Mouse (Mus musculus) CD8-positive naive resting alpha-beta T cell, adult 2 months (primary cell): ENCODE measurements around the gene Esr1.

Source experiments
- DNase-seq, 2 experiments: peaks; one replicate each; pipeline ENCODE4 v3.0.0; 2022; ENCODE audit warnings: low read depth in 2 of 2, low spot score in 2 of 2

The Esr1 gene

DNA sequence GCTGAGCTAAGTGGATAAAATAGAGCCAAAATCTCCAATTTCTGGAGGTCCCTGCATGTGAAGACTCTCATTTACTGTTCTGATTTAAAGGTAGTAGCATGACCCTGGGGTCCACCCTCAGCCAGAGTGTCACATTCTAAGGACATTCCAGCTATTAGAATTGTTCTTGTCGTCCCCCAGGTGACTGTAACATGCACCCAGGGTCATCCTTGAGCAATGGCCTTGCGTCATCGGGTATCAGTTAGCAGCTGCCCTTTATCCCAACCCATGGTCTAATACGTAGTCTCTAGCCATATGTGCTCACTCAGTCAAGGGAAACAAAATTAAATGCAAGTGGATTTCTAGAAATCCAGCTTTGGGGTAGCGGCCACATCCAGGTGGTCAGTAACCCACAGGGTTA, 213.0 kb downstream of the Esr1 start:
- DNase-seq, result no peak

DNA sequence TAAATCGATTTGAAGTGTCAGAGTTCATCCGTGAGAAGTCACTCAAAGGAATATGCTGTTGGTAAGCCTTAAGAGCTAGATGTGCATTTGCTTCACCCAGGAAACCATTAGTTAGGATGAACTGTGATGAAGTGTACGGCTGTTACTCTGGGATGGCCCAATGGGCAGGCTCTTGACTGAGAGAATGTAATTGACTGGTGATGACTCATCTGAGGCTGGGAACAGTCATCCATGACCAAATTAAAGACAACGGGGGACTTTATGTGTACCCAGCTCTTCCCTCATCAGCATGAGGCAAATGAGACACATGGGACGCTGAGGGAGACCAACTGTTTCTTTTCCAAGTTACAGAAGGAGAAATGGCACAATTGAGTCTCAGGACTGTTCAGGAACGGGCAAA, 219.2 kb downstream of the Esr1 start:
- no peak for DNase-seq

DNA sequence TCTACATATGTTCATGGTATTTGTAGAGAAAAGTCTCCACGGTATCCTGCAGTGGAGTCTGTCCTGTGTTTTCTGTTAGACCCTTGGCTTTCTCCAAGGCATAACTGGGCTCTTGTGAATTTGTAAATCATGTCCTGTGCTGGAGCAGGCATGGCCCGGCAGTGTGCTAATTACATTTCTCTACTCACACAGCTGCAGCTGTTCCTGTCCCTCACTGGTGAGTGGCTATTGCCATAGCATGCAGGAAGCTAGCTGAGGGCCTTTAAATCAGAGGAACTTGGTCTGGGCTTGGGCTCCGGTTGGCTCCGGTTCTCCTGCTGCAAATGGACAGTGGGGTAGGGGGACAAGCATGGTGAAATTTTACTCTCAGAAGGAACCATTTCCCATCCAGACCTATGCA, 226.7 kb downstream of the Esr1 start:
- no peak for DNase-seq

DNA sequence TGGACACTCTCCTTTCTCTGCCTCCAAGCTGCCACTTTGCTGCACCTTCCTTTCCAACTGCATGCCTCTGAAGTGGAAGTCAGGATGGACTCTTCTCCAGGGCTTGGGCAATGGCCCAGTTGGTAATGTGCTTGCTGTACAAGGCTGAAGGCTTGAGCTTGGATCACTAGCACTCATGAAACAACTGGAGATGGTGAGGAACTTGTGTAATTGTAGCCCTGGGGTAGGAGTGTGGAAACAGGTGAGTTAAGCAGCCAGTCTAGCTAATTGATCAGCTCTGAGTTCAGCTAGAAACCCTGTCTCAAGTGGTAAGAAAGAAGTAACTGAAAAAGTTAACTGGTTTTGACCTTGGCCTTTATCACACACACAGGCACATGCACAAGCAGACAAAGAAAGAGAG, 229.6 kb downstream of the Esr1 start:
- DNase-seq, result no peak

DNA sequence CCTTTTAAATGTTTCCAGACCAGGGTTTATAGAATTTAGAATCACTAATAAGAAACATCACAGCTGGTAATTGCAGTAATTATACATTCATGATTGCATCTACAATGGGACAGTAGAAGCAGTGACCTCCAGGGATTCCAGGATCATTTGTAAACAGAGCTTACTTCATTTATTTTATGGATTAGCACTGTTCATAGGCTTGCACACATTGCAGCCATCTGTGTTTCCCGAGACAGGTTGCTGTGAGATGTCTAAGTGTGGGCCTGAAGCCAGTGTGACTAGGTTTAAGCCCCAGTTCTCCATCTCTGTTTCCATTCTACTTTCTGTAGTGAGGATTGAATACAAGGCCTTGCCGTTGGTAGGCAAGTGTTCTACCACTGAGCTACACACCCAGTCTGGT, 236.1 kb downstream of the Esr1 start:
- no peak for DNase-seq

DNA sequence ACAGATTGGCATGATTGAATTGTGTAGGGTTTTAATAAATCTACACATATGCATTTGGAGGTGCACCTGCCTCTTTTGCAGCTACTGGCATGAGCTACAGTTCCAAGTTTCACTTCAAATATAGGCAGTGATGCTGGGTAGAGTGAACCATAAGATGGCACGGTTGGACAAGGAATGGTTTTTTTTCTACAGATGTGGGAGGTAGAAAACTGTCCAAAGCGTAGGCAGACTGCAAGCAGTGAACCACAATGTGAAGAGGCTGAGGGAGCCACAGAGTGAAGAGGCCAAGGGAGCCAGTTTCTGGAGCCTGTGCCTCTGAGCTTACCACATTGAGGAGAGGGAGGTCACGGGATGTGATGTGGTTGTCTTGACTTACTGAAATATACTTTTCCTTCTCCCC, 238.5 kb downstream of the Esr1 start:
- DNase-seq, result no peak

DNA sequence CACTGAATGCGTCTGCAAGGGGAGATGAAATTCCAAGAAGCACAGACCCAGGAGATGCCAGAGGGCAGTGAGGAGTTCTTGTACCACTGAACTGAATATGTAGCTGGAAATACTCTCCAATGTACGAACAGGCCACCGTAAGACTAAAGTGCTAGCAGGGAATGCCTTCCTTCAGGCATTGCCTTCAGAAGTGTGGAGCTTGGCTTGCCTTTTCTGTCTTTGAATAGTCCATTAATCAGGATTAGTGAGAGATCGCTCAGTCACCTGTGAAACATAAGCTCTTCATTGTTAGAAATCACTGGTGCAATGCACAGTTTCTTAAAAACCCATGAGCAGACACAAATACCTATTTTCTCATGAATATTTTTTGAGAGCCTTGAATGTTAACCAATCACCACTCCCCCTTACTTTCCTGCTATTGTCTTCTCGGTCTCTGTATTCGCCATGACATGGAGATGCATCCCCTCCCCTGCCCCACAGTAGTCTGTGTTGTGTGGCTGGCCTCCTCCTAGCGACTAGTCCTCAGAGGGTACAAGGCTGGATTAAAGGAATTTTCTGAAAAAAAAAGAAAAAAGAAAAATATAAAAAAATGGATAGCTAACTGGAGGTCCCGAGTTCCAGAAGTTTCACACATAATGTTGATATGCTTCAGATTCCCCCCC, 263.8 kb downstream of the Esr1 start:
- no peak for DNase-seq

DNA sequence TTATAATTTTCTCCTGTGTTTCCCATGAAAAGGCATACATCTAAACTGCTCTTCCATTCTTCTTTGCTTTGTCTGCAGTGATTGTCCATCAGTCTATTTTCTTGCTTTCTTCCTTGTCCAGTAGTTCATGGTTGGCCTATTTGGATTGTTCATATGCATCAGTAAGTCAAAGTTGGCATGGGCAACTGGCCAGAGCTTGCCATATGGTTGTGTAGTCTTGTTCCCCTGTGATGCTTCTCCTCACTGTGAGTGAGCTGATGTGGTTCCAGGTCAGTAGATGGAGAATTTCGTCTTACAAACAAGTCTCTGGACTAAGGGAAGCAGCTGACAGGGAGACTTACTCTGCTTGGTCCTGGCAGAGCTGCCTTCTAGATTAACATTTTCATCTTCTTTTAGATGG, 270.0 kb downstream of the Esr1 start:
- DNase-seq, result no peak

DNA sequence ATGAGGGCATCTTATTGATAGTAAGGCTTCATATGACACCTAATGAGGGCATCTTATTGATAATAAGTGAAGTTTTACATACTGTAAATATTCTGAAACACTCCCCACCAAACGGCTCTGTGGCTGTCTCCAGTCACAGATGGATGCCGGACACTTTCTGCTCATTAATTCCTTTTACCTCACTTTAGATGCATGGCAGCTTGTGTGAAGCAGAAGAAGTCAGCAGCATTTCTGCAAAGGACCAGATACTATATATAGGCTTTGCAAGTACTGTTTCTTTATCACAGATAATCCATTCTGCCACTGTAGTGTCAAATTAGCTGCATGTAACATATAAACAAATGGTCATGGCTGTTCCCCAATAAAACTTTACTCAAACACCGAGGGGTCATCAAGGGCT, 274.1 kb downstream of the Esr1 start:
- no peak for DNase-seq

DNA sequence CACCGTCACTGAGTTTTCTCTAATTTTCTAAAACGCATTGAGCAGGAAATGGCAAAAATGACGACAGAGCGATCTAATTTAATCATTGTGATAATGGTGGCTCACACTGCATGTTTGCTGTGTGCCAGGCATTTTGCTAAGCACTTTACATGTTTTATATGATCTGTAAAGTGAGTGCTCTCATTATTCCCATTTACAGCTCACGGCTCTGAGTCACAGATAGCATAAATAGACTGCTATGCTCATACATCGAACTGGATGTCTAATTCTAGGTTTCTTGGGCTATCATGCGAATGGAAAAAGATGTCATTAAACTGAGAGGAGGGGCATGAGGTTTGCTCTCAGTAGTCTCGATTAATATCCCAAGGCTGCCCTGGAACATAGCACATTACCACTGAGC, 274.6 kb downstream of the Esr1 start:
- no peak for DNase-seq

DNA sequence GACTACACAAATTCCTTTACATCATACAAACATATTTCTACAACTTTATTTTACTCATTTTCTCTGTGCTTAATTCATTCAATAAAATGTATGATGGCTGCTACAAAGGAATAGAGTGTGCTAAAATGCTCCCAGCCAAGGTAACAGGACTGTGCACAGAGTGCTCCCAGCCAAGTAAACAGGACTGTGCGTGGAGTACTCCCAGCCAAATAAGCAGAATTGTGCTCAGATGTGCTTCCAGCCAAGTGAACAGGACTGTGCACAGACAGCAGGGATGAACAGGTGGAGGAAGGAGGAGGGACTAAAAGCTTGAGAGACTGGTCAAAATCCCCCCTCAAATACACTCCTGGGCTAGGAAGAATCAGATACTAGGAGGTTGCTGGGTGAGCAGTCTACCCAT, 282.1 kb downstream of the Esr1 start:
- no peak for DNase-seq

DNA sequence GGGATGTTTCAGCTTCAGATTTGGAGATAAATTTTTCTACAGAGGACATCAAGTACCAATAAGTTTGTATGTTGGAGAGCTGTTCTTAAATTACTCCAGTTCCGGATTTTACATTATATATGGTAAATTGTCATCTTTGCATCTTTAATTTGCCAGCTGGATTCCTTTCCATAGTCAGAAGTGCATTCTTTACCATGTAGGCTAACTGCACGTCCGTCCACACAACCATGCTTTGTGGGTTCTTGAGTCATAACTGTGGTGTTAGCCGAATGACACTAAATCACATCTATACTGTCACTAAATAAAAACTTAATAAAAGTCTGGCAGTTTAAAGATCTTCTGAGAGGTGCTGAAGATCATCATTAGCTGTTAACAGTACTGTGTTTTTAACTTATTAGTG, 286.4 kb downstream of the Esr1 start:
- no peak for DNase-seq

DNA sequence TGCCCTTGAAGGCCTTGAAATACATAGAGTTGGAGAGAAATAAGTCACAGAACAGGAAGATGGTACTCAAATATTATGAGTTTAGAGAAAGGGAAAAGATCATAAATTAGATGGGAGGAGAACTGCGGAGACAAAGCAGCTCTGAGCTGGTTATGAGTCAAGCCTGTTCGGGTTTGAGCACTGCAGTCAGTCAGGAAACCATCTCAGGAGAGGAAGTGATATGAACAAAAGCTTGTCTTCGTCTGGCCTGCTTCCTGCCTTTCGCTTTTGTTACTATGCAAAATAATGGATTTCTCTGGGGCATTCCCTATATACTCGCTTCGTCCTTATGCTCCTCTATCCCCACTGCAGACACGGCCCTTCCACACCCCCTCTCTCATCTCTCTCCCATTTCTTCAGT, 288.9 kb downstream of the Esr1 start:
- DNase-seq, result no peak

DNA sequence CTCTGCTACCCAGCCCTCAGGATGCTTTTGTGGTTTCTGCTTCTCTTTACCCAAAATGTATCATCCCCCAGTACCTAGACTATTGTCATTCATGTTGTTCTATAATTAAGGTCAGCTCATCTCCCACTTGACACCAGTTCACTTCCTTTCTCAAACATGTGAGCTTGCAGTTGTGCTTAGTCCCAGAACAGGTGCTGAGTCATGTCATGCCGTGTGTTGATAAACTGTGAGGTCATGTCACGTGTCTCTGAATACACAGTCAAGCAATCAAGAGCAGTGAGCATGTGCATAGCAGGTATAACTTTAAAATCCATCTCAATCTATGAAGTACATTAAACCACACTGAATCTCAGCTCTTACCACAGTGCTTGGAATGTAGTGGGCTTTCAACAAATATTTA, 297.9 kb downstream of the Esr1 start:
- no peak for DNase-seq

DNA sequence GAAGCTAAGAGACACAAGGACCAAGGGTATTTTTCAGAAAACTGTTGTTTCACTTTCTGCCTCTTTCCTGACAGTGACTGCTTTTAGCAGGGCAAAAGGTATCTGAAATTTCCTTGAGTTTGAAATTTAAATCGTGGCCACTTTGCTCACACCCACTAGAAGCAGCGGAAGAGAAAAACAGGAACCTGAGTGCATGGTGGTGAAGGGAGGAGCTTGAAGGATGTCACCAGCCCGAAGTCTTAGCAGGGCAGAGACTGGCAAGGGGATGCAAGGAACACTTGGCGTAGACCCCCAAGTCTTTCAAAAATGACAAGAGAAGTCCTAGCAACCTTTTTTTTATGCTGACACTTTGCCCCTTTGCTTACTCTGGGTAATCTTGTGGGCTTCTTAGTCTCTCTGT, 299.1 kb downstream of the Esr1 start:
- no peak for DNase-seq

DNA sequence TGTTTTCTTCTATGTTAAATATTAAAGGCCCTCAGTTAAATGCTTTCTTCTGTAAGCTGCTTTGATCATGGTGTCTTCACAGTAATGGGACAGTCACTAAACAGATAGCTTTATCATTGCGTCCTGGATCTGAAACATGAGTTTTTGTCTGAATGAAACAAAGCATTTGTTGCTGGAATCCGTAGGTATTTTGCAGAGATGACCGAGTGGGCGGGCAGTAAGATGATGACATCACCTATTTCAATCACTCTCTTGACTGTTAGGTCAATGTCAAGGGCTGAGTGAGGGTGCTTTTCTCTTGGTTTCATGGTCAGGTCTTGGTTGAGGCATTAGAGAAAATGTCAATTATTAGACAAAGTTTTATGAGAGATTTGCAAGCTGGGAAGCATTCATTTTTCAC, 307.7 kb downstream of the Esr1 start:
- no peak for DNase-seq

DNA sequence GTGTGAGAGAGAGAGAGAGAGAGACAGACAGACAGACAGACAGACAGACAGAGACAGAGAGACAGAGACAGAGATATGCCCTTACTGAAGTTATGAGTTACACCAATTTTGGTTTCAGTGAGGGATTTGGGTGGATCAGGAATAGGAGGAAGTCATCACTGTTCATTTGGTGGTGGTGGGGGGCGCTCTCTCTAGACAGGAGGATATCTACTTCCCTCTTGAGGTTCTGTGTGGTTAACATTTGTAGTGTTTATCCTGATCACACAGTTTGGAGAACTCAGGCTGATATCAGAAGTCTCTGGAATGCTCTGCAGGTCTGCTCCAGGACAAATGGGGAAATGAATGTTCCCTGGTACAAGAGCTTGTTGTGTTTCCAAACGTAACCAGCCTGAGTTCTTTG, 312.2 kb downstream of the Esr1 start:
- DNase-seq, result no peak

DNA sequence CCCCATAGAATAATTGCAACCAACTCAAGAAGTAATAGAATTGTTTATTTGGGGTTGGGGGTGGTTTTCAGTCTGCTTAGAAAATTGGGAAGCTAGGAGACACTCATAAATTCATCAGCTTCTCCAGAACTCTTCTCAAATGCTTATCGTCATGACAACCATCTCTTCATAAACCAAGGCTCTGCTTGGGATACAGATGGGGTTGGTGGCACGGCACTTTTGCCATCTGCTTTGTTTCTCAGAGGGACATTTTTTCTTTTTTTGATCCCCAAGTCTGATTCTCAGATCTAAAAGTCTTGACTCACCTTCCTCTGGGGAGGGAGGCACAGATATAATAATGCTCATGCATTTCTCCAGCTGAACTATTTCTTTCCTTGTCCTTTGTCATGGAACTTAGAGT, 313.0 kb downstream of the Esr1 start:
- no peak for DNase-seq

DNA sequence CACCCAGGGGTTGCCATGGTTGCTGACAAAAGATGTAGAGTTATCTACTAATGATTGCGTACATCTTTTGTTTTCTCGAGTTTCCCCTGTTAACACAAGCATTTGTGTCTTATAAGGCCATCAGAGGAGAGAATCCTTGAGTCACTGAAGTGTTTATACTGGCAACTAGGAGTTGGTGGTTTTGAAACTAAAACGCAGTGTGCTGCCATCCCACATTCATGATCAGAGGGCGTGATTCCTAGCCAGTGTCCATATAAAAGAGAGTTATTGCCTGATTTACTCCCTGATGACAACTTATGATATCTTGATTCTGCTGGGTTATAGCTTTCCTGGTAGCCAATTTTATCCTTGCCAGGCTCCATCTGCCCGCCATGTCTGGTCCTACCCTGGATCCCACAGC, 331.8 kb downstream of the Esr1 start:
- no peak for DNase-seq

DNA sequence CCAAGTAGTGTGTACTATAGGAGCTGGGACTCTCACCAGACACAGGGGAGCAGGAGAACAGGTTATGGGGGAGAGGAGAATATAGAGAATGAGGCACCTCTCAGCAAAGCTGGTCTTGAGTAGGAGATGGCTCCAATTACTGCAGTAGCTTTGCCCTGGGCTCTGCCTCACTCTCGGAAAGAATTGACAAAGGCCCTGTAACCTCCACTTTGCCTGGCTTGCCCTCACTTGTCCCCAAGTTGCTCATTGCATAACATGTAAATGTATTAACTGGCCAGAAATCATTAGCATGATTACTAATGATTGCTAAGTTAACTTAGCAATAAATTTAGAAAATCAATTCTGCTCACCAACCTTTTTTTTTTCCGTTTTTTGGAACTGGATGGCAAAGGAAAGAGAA, 333.3 kb downstream of the Esr1 start:
- no peak for DNase-seq

DNA sequence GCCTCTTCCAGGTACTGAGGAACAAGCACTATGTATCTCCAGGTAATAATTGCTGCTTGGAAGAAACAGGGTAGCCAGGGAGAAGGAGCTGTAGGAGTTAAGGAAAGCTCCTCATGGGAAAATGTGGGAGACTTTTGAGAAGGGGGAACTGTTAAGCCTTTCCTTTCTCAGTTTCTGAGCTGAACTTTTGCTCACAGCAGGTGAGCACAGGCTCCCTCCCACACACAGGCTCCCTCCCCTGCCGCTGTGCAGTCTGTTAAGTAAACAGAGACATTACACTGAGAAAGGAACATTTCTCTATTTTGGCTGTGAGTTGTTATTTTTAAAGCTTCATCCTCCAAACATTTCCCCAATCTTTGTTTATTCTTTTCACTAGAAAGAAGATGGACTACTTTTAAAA, 354.4 kb downstream of the Esr1 start:
- DNase-seq, result no peak

DNA sequence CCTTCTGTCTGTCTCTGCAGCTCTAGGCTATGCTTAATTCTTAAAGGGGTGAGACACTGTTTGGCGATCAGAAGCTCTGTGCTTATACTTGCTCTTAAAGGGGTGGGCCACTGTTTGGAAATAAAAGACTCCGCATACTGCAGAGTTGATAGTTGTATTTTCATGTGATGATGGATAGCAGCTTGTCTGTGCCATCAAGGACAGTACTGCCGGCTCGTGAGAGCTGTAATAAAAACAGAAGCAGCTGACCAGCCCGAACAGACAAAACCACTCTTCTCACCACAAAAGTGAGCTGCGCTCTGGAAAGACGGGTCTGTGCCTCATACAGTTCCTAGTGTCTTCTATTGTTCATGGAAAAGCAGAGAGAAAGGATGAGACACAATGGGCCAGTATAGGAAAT, 359.8 kb downstream of the Esr1 start:
- no peak for DNase-seq

DNA sequence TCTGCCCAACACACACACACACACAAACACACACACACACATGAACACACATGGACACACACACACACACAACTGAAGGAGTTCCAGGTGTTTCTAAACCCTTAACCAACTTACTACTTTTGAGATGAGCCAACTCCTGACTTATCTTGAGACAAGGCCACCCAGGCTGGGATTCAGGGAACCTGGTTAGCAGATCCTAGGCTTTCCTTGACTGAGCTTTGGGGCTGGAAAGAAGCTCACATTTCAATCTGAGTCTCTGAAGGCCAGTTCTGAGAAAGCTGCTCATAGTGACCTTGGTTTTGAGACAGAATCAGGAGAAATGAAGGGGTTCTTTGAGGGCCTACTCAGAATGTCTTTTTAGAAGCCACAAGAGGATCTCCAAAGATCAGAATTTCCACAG, 360.2 kb downstream of the Esr1 start:
- no peak for DNase-seq

DNA sequence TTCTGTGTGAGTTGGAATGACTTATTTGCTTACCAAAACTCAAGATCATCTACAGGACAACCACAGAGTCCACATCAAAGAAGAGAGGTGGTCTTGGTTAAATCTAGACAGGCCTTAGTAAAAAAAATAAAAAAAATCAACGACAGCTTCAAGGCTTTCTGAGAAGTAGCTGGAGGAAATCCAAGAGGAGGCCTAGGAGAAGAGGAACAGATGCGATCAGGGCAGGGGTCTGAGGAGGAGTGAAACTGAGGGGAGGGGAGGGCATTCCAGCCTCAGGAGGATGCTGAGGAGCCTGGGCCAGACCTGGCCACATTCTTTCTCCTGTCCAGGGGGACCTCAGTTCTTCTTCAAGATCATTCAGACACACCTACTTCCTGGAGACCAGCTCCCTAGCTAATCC, 360.6 kb downstream of the Esr1 start:
- DNase-seq, result no peak
